Mouse (Mus musculus): ENCODE measurements around the gene Ins2. TPM values are rescaled to one million over a fixed set of nuclear protein-coding genes. Genes with fewer than 3 reads are reported as not detected.

Ins2 gene
- polyA plus RNA-seq, 1 experiment: 0.63 TPM

DNA sequence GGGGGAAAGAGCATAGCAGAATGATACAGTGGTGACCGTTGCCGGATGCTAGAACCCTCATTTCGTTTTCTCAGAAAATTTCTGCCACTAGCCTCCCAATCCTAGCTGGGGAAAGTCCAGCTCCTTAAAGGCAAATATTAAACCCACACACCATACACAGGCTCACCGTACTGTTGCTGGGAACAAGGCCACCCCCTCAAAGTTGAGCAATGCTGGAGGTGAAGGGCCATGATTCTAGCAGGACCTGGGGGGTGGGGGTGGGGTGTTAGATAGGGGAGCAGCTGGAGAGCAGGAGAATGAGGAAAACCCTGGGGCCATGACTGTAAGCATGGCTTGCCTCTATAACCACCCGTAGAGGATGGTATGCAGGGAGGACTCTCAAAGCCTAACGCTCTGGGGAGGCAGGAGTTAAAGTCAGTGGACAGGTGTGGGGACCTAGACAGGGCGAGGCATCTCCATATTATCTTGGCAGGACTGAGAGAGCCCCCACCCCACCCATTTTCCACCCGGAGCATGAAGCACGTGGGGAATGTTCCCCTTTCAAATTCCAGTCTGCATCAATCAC, 78.6 kb downstream of the Ins2 start:
- TF ChIP-seq CTCF (IDR thresholded peaks at IDR 0.05; ENCODE audit: extremely low read depth, insufficient read length, insufficient replicate concordance, low read depth, low read length) (no peak), POLR2A (IDR thresholded peaks at IDR 0.05; ENCODE audit: low read depth, low read length) (no peak)
- WGBS: 12% methylated on average over 9 of the region's 9 CpGs
- no peaks in the 10 kb centered on the region; the same call in 1 of the 2 replicates for H3K4me1 ChIP-seq (ENCODE audit: control insufficient read depth, insufficient read depth, insufficient read length, low read length)
- peaks cover 53% of the 10 kb centered on the region for H3K27me3 ChIP-seq (ENCODE audit: control insufficient read depth, insufficient read depth, low read length)
- H3K27ac ChIP-seq (ENCODE audit: insufficient read depth, low read depth, low read length): no peak overlapping the region
- H3K4me3 ChIP-seq (ENCODE audit: low read depth, low read length): no peak overlapping the region
- no peaks in the 10 kb centered on the region for H3K36me3 ChIP-seq (ENCODE audit: control insufficient read depth, insufficient read depth, low read length)

DNA sequence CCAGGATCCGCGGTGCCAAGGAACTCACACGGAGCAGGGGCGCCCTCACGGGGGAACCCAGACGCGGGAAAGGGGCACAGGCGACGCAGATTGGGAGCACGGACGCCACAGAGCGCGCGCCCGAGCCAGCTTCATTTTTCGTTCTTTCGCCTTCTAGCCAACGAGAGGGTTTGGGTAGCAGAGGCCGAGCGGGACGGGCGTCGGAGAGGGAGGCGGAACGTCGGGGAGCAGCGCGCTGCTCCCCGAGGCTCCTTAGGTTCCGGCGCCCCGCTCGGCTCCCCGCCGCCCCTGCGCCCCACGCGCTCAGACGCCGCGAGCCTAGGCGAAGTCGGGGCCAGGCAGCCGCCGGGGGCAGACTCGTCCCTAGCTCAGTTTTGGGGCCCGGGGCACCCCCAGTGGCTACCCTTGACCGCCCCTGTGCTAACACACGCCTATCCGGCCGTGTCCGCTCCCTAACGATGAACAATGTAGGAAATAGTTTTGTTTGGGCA, 79.2 kb downstream of the Ins2 start:
- no peak for TF ChIP-seq POLR2A (IDR thresholded peaks at IDR 0.05; ENCODE audit: low read depth, low read length)
- no peak for TF ChIP-seq CTCF (IDR thresholded peaks at IDR 0.05; ENCODE audit: extremely low read depth, insufficient read length, insufficient replicate concordance, low read depth, low read length)
- 3% methylated on average over 53 of the region's 53 CpGs for WGBS
- H3K27ac ChIP-seq (ENCODE audit: insufficient read depth, low read depth, low read length): no peak overlapping the region
- H3K4me3 ChIP-seq (ENCODE audit: low read depth, low read length): peak overlapping the region; percentile 14; the same call in 1 of the 2 replicates
- H3K4me1 ChIP-seq (ENCODE audit: control insufficient read depth, insufficient read depth, insufficient read length, low read length): no peaks in the 10 kb centered on the region; the same call in 1 of the 2 replicates
- no peaks in the 10 kb centered on the region for H3K36me3 ChIP-seq (ENCODE audit: control insufficient read depth, insufficient read depth, low read length)
- peaks cover 59% of the 10 kb centered on the region for H3K27me3 ChIP-seq (ENCODE audit: control insufficient read depth, insufficient read depth, low read length)

- WGBS: 44% methylated on average over 5 of the region's 5 CpGs
- H3K27ac ChIP-seq (ENCODE audit: insufficient read depth, low read depth, low read length): no peak overlapping the region
- H3K36me3 ChIP-seq (ENCODE audit: control insufficient read depth, insufficient read depth, low read length): no peaks in the 10 kb centered on the region
- TF ChIP-seq CTCF (IDR thresholded peaks at IDR 0.05; ENCODE audit: extremely low read depth, insufficient read length, insufficient replicate concordance, low read depth, low read length) (no peak), POLR2A (IDR thresholded peaks at IDR 0.05; ENCODE audit: low read depth, low read length) (no peak)
- no peak overlapping the region for H3K4me3 ChIP-seq (ENCODE audit: low read depth, low read length)
- H3K27me3 ChIP-seq (ENCODE audit: control insufficient read depth, insufficient read depth, low read length): peaks cover 67% of the 10 kb centered on the region
- peaks cover 3% of the 10 kb centered on the region for H3K4me1 ChIP-seq (ENCODE audit: control insufficient read depth, insufficient read depth, insufficient read length, low read length)
Measured at GRCm38 (mm10) chr7:142663151-142663550, 80.0 kb downstream of the Ins2 start.

GRCm38 (mm10) chr7:142661811-142662210, 81.4 kb downstream of the Ins2 start:
- H3K4me1 ChIP-seq (ENCODE audit: control insufficient read depth, insufficient read depth, insufficient read length, low read length): peaks cover 3% of the 10 kb centered on the region
- no peaks in the 10 kb centered on the region for H3K36me3 ChIP-seq (ENCODE audit: control insufficient read depth, insufficient read depth, low read length)
- H3K27me3 ChIP-seq (ENCODE audit: control insufficient read depth, insufficient read depth, low read length): peaks cover 79% of the 10 kb centered on the region
- TF ChIP-seq CTCF (IDR thresholded peaks at IDR 0.05; ENCODE audit: extremely low read depth, insufficient read length, insufficient replicate concordance, low read depth, low read length) (no peak), POLR2A (IDR thresholded peaks at IDR 0.05; ENCODE audit: low read depth, low read length) (no peak)
- no peak overlapping the region for H3K4me3 ChIP-seq (ENCODE audit: low read depth, low read length)
- H3K27ac ChIP-seq (ENCODE audit: insufficient read depth, low read depth, low read length): no peak overlapping the region

DNA sequence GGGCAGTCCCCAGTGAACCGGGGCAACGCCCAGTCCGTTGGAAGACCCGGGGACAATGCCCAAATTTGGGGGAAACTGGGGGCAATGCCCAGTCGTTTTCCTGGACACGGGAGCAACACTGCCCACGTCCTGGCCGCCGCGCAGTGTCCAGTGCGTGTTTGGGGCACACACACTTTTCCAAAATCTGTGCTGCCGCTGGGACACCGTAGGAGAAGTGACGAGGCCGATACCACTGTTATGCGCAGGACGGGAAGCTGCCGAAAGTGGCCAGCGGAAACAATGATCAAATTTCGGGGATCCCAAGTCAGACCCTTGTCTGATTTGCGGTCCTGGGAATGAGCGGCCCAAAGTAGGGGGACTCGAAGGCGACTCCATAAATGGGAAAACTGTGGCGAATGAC, 82.1 kb downstream of the Ins2 start:
- Histone ChIP-seq H3K27ac (ENCODE audit: insufficient read depth, low read depth, low read length) (no peak overlapping the region), H3K4me3 (ENCODE audit: low read depth, low read length) (peak overlapping the region; percentile 46), H3K36me3 (ENCODE audit: control insufficient read depth, insufficient read depth, low read length) (no peaks in the 10 kb centered on the region), H3K27me3 (ENCODE audit: control insufficient read depth, insufficient read depth, low read length) (peaks cover 83% of the 10 kb centered on the region), H3K4me1 (ENCODE audit: control insufficient read depth, insufficient read depth, insufficient read length, low read length) (peaks cover 3% of the 10 kb centered on the region)
- no peak for TF ChIP-seq POLR2A (IDR thresholded peaks at IDR 0.05; ENCODE audit: low read depth, low read length)
- no peak for TF ChIP-seq CTCF (IDR thresholded peaks at IDR 0.05; ENCODE audit: extremely low read depth, insufficient read length, insufficient replicate concordance, low read depth, low read length)
- WGBS: 7% methylated on average over 25 of the region's 25 CpGs

GRCm38 (mm10) chr7:142660651-142660945, 82.6 kb downstream of the Ins2 start:
- under 1% methylated on average over 29 of the region's 29 CpGs for WGBS

GRCm38 (mm10) chr7:142659767-142660650, 83.2 kb downstream of the Ins2 start:
- WGBS: 1% methylated on average over 43 of the region's 43 CpGs
- H3K27ac ChIP-seq (ENCODE audit: insufficient read depth, low read depth, low read length): no peak overlapping the region
- H3K36me3 ChIP-seq (ENCODE audit: control insufficient read depth, insufficient read depth, low read length): no peaks in the 10 kb centered on the region
- TF ChIP-seq CTCF (IDR thresholded peaks at IDR 0.05; ENCODE audit: extremely low read depth, insufficient read length, insufficient replicate concordance, low read depth, low read length) (no peak), POLR2A (IDR thresholded peaks at IDR 0.05; ENCODE audit: low read depth, low read length) (no peak)
- peak overlapping the region; percentile 46 for H3K4me3 ChIP-seq (ENCODE audit: low read depth, low read length)
- H3K4me1 ChIP-seq (ENCODE audit: control insufficient read depth, insufficient read depth, insufficient read length, low read length): peaks cover 3% of the 10 kb centered on the region
- peaks cover 83% of the 10 kb centered on the region for H3K27me3 ChIP-seq (ENCODE audit: control insufficient read depth, insufficient read depth, low read length)

More at GRCm38 (mm10) chr7:142660651-142660945, 82.6 kb downstream of the Ins2 start:
- no peak overlapping the region for H3K27ac ChIP-seq (ENCODE audit: insufficient read depth, low read depth, low read length)
- no peak for TF ChIP-seq CTCF (IDR thresholded peaks at IDR 0.05; ENCODE audit: extremely low read depth, insufficient read length, insufficient replicate concordance, low read depth, low read length)
- TF ChIP-seq POLR2A (IDR thresholded peaks at IDR 0.05; ENCODE audit: low read depth, low read length): no peak
- H3K36me3 ChIP-seq (ENCODE audit: control insufficient read depth, insufficient read depth, low read length): no peaks in the 10 kb centered on the region
- peak overlapping the region; percentile 46 for H3K4me3 ChIP-seq (ENCODE audit: low read depth, low read length)
- peaks cover 3% of the 10 kb centered on the region for H3K4me1 ChIP-seq (ENCODE audit: control insufficient read depth, insufficient read depth, insufficient read length, low read length)
- H3K27me3 ChIP-seq (ENCODE audit: control insufficient read depth, insufficient read depth, low read length): peaks cover 83% of the 10 kb centered on the region

Data from small intestine, adult 2 months (tissue).